Mouse (Mus musculus): ENCODE data around the gene Fxyd4.

Gene Fxyd4

GRCm38 (mm10) chr6:117917576-117917975 is 19.9 kb downstream of the Fxyd4 start:
- DNase-seq (ENCODE audit: low spot score) = peak; percentile 81

GRCm38 (mm10) chr6:117916737-117917426 is 20.6 kb downstream of the Fxyd4 start:
- DNase-seq (ENCODE audit: low spot score) = peak; percentile 86

GRCm38 (mm10) chr6:117916205-117916736 is 21.2 kb downstream of the Fxyd4 start:
- DNase-seq (ENCODE audit: low spot score) = no peak

GRCm38 (mm10) chr6:117914541-117914940 is 23.0 kb downstream of the Fxyd4 start:
- DNase-seq (ENCODE audit: low spot score) = no peak

GRCm38 (mm10) chr6:117910120-117910661 is 27.3 kb downstream of the Fxyd4 start:
- DNase-seq (ENCODE audit: low spot score) = no peak

- DNase-seq (ENCODE audit: low spot score) = no peak
These were observed 29.0 kb downstream of the Fxyd4 start for GRCm38 (mm10) chr6:117908424-117908900.

- DNase-seq (ENCODE audit: low spot score) = no peak
These were observed 29.5 kb downstream of the Fxyd4 start for GRCm38 (mm10) chr6:117907979-117908355.

- peak; percentile 92 for DNase-seq (ENCODE audit: low spot score)
These were observed 30.1 kb downstream of the Fxyd4 start for GRCm38 (mm10) chr6:117907301-117907978.

- DNase-seq (ENCODE audit: low spot score) = peak; percentile 98
These were observed 30.8 kb downstream of the Fxyd4 start for GRCm38 (mm10) chr6:117906590-117907271.

GRCm38 (mm10) chr6:117906015-117906531 is 31.4 kb downstream of the Fxyd4 start:
- peak; percentile 36 for DNase-seq (ENCODE audit: low spot score)

GRCm38 (mm10) chr6:117905260-117905930 is 32.1 kb downstream of the Fxyd4 start:
- DNase-seq (ENCODE audit: low spot score) = peak; percentile 22

GRCm38 (mm10) chr6:117903836-117904235 is 33.7 kb downstream of the Fxyd4 start:
- DNase-seq (ENCODE audit: low spot score) = no peak

- DNase-seq (ENCODE audit: low spot score) = no peak
These were observed 34.9 kb downstream of the Fxyd4 start for GRCm38 (mm10) chr6:117902556-117902955.

GRCm38 (mm10) chr6:117901510-117902402 is 35.7 kb downstream of the Fxyd4 start:
- no peak for DNase-seq (ENCODE audit: low spot score)

GRCm38 (mm10) chr6:117900126-117901080 is 37.1 kb downstream of the Fxyd4 start, which contains the start of gene Hnrnpf:
Gene Hnrnpf, plus strand, starts transcription at chr6:117900324.
- DNase-seq (ENCODE audit: low spot score) = no peak

GRCm38 (mm10) chr6:117897800-117898199 is 39.7 kb downstream of the Fxyd4 start:
- DNase-seq (ENCODE audit: low spot score) = no peak

GRCm38 (mm10) chr6:117893435-117893834 is 44.1 kb downstream of the Fxyd4 start:
- no peak for DNase-seq (ENCODE audit: low spot score)

GRCm38 (mm10) chr6:117892386-117892785 is 45.1 kb downstream of the Fxyd4 start:
- DNase-seq (ENCODE audit: low spot score) = no peak
